Mouse (Mus musculus) ES-CJ7 (cell line): ENCODE results near the gene Ehbp1.
A peak's percentile ranks its signal among the peaks of the same experiment; 100 is the strongest.

Source experiments
- DNase-seq: peaks from one replicate; pipeline ENCODE4 v3.0.0; 2011; ENCODE audit warnings: low read depth, low spot score

Ehbp1 gene

GRCm38 (mm10) chr11:22342242-22343207, at the start of gene Ehbp1:
TSS of gene Ehbp1 (minus strand) at chr11:22342292.
- DNase-seq: peak; percentile 88

GRCm38 (mm10) chr11:22387472-22388098, 45.5 kb upstream of the Ehbp1 start:
- DNase-seq: no peak

DNA sequence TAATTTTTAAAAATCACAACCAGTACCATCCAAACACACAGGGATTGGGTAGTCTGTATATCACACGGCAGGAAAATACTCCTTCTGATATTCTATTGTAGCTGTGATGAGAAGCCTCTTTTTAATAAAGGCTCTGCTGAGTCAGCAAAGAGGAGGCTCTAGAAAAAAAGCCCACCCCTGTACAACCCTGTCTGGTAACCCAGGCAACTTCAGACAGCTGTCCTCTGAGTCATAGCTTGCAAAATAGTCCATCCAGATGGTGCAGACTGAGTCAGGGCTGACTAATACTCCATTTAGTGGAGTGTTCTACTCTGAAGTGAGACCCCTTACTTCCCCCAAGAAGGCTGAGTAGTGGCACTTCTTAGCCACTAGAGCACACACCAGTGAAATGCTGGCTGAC, 41.4 kb upstream of the Ehbp1 start:
- no peak for DNase-seq

GRCm38 (mm10) chr11:22374811-22375210, 32.7 kb upstream of the Ehbp1 start:
- DNase-seq: no peak

- DNase-seq: no peak
These were observed 31.2 kb upstream of the Ehbp1 start for GRCm38 (mm10) chr11:22373290-22373674.

DNA sequence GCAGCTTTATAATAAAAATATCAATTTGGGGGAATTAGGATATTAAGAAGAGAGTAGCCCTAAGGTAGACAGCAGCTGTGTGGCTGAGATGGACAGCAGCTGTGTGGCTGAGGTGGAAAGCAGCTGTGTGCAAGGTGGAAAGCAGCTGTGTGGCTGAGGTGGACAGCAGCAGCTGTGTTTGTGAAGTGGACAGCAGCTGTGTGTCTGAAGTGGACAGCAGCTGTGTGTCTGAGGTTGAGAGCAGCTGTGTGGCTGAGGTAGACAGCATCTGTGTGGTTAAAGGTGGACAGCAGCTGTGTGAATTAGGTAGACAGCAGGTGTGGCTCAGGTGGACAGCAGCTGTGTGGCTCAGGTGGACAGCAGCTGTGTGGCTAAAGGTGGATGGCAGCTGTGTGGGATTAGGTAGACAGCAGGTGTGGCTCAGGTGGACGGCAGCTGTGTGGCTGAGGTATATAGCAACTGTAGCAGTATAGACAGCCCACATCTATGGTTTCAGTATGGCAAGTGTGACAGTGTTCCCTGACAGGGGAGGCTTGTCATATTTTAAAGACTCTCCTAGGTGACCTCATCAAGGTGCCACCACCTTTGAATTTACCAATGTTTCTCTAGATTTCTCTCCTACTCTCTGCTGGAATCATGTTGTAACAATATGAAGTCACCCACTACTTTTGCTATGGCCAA, 30.7 kb upstream of the Ehbp1 start:
- DNase-seq: no peak

DNA sequence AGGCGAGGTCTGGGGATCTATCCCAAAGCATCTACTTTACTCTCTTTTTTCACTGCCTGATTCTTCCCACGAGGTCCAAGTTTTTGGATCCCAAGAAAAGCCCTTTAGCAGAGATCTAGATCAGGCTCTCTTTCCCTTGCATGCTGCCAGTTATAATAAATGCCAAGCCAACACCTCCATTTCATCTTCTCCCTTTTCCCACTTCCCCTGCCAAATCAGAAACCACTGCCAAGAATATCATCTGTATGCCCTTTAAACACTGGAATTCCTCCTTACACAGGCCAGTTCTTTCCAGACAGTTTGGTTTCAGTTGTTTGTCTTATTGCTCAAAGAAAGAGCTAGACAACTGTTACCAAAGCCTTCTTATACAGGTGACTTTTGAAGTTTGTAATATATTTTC, 27.7 kb upstream of the Ehbp1 start:
- DNase-seq: no peak

GRCm38 (mm10) chr11:22368621-22369020, 26.5 kb upstream of the Ehbp1 start:
- DNase-seq: no peak

DNA sequence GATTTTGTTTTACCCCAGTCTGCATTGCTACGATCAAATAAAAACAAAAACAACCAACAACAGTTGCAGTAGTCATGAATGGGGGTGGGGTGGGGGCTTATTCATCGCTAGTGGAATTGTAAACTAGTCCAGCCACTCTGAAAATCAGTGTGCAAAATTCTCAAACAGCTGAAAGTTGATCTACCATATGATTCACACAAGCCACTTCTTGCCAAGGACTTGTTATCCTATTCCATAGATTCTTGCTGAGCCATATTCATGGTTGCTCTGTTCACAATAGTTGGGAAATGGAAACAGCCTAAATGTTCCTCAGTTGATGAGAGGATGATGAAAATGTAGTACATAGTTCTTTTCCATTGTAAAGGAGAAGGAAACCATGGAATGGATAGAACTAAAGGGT, 24.4 kb upstream of the Ehbp1 start:
- no peak for DNase-seq

DNA sequence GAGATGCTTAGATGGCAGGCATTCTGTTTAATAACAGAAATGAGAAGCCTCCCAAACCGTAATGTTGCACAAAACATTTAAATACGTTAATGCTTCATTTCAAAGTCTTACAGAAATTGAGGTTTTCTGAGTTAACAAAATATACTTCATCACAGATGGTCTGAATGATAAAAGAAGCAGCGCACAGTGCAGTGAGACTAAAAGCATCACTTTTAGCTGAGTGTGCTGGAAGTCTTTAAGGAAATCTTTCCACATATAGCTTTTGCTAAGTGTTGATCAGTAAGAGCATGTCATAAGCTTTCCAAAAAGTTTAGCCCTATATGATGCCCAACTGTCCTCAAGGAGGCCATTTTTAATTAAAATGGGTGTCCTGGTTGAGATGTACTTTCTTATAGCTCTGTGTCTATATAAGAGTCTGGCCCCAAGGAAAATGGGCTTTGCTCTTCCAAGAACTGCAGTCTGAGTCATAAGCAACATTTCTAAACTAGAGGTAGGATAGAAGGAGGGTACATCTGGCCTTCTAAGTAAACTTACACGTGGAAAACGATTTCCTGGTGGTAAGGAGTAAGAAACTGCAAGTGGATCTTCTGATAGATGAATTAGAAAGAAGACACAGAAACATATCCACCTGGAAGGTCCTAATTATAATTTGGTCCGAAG, 12.0 kb upstream of the Ehbp1 start:
- DNase-seq: no peak

DNA sequence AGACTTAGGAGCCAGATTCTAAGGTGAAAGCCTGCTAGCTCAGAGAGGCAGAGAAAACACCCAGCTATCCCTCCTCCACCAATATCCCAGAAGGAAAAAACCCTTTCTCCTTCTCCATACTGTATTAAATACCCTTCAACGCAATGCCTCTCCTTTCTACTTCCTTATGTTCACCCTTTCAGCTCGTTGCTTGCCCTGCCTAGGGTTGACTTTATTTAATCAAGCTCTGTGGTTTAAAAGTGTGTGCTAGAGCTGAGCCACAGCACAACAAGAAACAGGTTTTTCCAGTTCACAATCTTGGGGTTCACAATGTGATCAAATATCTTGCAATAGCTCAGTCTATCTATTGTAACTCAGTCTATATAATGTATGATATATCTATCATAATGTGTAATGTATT, 7.9 kb upstream of the Ehbp1 start:
- DNase-seq: no peak

- no peak for DNase-seq
These were observed 6.4 kb upstream of the Ehbp1 start for GRCm38 (mm10) chr11:22348536-22348910.

GRCm38 (mm10) chr11:22347651-22348535, 5.8 kb upstream of the Ehbp1 start:
- DNase-seq: no peak

DNA sequence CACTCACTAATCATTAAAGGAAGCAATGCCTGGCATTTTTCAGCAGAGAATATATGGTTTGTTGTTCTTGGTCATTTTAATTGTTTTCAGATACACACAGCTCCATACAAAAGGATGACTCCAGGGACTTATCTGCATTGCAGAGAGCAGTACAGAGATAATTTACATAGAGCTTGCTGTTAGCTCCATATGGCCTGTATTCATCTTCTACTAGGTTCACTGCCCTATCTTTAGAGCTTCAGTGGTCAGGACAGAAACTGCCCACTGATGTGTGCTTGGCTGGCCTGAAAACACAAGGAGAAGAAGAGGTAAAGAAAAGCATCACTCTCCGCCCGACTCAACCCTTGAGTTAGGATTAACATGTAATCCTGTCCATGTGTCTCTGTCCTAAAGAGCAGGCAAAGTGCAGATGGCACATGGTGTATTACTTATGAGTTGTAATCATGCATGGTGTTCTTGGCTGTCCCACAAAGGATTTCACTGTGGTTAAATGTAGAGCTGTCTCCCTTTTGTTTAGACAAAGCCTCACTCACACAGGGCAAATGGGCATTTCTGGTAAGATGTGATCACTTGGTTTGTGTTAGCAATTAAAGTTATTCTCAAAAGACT, 14.7 kb downstream of the Ehbp1 start:
- DNase-seq: no peak

DNA sequence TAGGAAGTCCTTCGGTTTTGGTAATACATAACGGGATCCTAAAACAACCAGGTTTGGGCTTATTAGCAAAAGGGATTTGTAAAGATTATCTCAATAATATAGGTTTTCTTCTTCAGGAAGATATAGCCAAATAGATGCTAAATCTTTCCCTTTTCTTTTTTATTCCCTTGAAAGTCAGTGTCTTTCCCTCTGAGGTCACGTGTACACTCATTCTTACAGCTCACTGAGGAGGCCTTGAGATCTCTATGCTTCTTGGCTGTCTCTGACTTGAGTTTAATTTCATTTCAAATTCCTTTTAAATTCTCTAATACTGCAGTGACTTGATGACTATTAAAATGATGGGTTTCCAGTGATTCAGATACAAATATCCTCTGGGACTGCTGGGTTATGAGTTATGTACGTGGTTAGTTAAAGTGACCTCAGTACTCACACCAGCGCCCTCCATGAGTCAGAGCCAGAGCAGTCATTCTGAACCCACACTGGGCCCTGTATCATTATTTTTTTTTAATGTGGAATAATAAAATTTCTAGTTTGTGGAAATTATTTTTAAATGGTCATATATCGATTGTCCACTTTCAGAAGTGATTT, 24.2 kb downstream of the Ehbp1 start:
- DNase-seq: no peak

DNA sequence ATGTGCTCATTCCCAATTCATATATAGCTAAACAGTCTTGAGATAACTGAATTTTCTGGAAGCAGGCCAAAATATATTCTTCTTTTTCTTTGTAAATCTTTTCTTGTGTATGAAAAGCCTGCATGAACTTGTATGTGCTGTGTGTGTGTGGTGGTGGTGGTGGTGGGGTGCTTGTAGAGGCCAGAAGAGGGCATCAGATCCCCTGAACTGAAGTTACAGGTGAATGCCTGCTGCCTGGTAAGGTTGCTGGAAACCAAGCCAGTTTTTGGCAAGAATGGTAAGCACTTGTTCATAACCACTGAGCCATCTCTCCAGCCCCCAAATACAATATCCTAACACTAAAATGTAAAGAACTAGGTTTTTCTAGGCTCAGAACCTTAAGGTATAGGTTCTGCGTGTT, 26.3 kb downstream of the Ehbp1 start:
- peak; percentile 63 for DNase-seq

GRCm38 (mm10) chr11:22301164-22301563, 40.9 kb downstream of the Ehbp1 start:
- DNase-seq: no peak

- no peak for DNase-seq
These were observed 52.9 kb downstream of the Ehbp1 start for GRCm38 (mm10) chr11:22289164-22289563.

GRCm38 (mm10) chr11:22287513-22287900, 54.6 kb downstream of the Ehbp1 start:
- no peak for DNase-seq

- peak; percentile 98 for DNase-seq
These were observed 55.1 kb downstream of the Ehbp1 start for GRCm38 (mm10) chr11:22286885-22287512.
